Mouse (Mus musculus) T-helper 1 cell (primary cell): Measurements from ENCODE around the gene Bicral.

Experiments
- in situ Hi-C: fragments of 300-600 bp; cut with MboI, MseI; formaldehyde crosslinking; loops from one replicate; pipeline ENCODE4 v1.15.1; 2025; ENCODE audit warnings: high pct_unique_total_duplicates

Gene Bicral

DNA sequence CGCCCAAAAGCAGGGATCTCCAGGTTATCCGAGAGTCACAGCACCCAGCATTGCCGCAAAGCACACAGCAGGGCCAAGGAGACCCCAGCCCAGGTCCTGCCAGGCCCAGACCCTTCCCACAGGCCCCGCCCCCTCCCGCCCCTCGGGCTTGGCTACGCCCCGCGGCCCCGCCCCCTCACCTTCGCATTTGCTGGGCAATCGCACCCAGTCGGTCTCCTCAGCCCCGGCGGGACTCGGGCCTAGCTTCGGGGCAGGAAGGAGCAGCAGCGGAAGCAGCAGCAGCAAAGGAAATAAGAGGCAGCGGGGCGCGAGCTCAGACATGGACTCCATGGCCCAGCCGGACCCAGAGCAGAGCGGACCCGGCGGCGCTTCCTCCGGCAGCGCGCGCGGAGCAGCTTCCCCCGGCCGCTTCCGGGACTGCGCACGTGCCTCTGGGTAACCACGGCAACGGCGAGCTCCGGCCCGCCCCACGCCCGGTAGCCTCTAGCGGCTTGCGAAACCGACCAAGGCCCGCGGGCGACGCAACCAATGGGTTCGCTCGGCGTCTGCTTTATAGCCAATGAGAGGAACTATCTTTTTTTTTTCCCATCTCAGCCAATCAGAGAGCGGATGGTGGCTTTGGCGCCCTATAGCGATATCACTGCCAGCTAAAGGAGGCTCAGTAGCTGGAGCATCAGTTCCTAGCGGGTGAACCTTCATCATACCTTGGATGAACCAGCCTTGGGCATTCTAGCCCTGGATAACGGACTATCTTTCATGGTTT is 106.3 kb downstream of the Bicral start, which contains the start of gene Cnpy3:
Gene Cnpy3, minus strand, starts transcription at position 421 of the 763 bp plus-strand sequence.
- in situ Hi-C loops, result no loop called here

DNA sequence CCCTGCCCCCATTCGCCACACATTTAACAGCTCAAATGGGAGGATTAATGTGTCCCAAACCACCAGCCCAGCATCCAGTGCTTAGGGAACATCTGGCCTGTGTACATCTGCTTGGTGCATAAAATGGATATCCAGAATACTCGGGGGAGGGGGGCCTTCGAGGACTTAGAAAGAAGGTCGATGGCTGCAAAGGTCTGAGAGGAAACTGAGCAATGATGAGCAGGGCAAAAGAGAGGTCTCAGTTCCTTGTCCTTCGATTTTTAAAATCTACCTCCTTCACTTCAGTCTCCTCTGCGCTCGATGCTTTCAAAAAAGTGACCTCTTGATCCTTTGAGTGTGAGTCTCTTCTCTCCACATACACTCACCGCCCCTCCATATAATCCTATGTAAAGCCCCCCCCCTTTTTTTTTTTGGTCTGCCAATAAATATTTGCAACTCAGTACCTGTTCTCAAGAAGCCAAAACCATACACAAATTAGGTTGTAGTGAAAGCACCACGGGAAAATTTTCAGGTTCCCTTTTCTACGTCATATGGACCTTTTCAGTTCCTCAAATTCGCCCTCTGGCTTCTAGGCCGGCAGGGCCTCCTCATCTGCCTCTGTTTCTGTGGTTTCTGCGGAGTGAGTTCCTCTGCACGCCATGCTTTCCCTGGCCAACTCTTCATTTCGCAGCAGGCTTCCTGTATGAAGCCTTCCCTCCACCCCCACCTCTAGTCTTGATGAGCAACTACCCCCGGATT is 107.1 kb downstream of the Bicral start:
- in situ Hi-C loops, result no loop called here

DNA sequence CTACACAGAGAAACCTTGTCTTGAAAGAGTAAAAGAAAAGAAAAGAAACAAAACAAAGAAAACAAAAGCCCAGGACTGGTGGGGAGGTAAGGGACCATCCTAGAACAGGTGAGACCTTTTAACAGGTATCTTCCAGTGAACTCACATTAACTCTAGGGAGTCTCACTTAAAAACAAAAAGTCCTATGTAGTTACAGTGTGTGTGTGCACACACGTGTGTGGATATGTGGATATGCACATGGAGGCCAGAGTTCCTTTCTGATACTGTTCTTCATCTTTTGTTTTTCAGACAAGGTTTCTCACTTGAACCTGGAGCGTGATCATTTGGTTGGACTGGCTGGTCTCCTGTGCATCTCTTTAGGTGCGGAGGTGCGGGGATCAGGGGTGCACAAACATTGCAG is 107.7 kb downstream of the Bicral start:
- in situ Hi-C loops, result no loop called here

DNA sequence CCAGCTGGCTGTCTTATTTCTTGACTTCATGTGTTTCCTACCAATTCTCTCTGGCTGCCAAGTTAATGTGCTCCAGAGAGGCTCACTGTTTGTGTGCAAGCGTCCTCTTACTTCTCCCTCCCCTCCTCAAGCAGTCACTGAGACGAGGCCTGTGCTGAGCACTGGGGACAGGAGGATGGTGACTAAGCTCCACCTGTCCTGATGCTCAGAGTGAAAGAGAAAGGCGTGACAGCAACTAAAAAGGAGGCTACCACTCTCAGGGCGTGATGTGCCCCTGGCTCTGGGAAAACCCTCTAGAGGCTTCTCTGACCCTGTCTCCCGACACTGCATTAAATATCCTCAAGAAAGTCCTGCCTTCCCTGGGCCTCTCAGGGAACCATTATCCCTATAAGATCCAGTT is 109.0 kb downstream of the Bicral start:
- in situ Hi-C loops, result no loop called here
